Mouse (Mus musculus): ENCODE results near the gene Foxr1.
"Not testable (repeated sequence)": the region's sequence is repeated elsewhere in the genome, so short reads cannot be mapped to it uniquely, and the experiment has no call there.

The Foxr1 gene

DNA sequence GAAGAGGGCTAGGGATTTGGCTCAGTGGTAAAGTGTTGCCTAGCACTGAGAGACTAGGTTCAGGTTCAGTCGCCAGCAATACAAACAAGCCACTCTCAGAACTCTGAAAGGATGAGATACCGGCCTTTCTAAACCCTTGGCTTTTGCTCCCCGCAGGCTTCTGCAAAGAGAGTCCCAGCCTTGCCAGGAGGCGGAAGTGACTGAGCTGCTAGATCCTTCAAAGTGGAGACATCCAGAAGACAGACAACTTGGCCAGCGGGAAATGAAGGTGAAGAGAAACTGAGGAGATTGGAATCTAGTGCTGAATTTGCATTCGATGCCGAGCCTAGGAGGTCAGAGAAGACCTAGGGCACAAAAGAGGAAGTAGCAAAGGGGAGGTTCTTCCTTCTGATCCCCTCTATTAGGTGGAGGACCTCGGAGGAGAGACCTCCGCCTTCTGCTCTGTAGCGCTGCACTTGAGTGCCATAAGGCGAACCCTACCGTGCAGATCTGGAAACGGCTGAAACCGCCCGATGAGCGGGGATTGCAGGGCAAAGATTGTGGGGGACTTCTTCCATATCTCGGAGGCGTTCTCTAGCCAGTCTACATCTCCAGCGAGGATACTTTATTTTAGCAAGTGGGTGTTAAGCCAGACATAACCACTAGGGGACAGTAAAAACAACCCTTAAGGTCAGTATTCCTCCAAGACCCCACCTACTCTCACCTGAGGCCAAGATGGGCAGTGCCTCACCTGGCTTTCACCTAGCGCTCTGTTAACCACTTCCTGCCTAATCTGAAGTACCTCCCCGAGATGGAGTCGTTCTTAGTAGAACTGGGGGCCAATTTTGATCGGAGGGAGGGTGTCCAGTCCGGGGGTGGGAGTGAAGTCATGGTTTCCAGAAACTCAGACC is 36.6 kb upstream of the Foxr1 start:
- peak; percentile 69 for DNase-seq (ENCODE audit: low read depth, low spot score)

DNA sequence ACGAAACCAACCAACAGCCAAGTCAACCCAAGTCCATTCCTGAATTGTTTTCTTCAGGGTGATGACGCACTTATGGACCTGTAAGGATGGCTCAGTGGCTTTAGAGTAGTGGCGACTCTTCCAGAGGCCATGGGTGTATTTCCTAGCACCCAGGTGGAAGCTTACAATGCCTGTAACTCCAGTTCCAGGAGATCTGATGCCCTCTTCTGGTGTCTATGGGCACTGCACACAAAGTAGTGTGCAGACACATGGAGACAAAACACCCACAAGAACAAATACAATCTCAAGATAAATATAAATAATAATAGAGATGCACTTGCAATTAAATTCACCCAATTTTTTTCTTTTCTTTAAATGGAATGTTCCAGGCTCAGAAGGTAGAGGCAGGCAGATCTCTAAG is 35.0 kb upstream of the Foxr1 start:
- DNase-seq (ENCODE audit: low read depth, low spot score): no peak

DNA sequence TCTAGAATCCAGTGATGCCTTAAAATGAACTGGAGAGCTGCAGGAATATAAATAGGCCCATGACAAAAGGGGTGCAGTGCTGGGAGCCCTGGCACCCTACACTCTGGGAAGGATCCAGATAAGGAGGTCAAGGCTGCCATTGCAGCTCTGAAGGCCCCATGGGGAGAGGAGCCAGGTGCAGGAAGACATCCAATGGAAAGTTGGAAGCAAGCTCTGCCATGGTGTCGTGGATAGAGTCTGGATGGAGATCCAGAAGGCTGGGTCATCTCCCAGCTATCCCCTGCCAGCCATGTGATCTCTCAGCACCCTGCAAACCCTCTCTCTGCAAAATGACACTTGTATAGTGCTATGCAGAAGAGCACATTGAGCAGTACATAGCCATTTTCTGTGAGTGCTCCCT is 33.4 kb upstream of the Foxr1 start:
- peak; percentile 88 for DNase-seq (ENCODE audit: low read depth, low spot score)

DNA sequence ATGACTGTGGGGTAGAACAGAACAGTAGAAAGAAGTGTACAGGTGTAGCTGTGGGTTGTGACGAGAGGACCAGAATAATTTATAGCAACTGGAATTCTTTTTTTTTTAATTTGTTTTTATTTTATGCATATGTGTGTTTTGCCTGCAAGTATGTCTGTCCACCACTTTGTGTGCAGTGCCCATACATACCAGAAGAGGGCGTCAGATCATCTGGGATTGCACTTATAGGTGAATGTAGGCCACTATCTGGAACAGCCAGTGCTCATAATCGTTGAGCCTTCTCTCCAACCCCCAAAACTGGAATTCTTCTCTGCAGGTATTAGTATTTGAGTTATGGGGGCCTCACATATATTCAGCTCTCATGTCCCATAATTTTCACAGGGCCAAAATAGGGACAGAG is 32.2 kb upstream of the Foxr1 start:
- no peak for DNase-seq (ENCODE audit: low read depth, low spot score)

DNA sequence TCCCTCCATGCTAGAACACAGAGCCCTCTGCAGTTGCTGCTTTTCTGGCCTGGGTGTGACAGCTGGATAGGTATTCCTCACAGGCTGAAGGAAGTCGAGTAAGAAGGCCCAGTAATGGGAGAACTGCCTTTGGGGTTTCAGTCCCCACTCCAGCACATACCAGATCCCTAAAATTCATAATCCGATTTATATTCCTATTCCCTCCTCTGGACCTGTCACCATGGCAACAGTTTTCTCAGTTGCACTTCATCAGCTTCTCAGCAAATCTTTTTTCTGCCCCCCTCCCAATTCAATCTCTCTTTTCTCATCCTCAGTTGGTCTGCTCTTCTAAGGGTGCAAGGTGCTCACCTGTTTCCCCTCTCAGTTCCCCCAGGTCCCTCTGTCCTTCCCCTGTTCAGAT is 27.9 kb upstream of the Foxr1 start:
- DNase-seq (ENCODE audit: low read depth, low spot score): no peak

DNA sequence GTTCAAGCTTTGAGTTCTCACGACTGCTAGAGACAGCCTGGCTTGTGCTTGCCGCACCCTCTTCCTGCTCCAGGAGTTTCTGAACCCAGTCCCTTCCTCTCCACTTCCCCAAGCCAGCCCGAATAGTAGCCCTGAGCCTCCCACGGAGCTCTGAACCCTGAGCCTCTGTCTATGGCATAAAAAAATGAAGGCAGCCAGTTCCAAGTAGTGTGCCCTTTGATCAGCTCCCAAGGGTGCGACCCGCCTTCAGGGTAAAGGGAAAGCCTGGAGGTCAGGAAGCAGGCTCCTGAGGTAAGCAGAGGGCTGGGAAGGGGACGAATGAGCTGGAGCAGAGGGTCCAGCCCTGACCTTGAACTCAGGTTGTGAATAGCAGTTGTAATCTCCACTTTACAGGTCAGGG is 27.3 kb upstream of the Foxr1 start:
- DNase-seq (ENCODE audit: low read depth, low spot score): no peak

DNA sequence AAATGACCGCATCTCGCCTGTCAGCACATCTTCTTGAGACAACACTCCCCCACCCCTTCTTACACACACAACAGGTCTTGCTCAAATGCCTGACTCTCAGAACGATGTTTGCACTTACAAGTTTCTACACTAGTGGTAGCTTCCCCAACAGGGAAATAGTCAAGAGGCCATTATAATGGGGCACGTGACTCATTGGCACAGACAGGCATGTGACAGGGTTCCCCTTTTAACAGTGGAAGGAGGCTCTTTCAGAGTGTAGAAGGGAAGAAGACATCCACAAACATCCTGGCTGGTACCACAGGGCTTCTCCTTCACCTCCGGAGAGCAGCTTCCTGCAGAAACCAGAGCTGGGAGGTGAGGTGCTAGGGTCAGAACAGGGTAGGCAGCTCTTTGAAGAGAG is 21.0 kb upstream of the Foxr1 start:
- DNase-seq (ENCODE audit: low read depth, low spot score): no peak

DNA sequence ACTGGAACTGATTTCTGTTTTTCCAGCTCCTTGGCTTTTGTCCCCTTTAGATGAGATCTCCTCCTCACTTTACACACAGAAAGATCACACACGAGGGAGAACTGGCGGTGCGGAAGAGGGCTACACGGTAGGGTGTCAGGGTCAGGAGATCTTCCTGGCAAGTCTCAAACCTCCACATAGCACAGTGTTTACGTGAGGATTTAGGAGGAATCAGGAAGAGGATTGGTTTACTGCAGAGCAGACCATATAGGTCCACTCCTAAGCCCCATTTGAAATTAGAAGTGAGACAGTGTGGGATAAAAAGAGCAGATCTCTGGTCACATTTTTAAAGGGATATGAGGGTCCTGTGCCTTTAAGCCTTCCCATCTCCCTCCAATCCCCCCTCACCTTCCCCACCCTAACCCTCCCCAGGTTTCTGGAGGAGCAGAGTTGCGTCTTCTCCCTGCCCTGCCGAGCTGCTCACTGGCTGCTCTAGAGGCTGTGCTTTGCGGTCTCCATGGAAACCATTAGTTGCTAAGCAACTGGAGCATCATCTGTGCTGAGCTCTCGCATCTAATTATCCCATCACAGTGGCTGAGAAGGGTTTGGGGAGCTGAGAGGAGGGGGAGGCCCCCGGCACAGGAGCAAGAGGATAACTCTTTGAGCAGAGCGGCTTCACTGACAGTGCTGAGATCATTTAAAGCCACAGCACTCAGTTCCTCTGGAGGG is 16.3 kb upstream of the Foxr1 start:
- DNase-seq (ENCODE audit: low read depth, low spot score): no peak

DNA sequence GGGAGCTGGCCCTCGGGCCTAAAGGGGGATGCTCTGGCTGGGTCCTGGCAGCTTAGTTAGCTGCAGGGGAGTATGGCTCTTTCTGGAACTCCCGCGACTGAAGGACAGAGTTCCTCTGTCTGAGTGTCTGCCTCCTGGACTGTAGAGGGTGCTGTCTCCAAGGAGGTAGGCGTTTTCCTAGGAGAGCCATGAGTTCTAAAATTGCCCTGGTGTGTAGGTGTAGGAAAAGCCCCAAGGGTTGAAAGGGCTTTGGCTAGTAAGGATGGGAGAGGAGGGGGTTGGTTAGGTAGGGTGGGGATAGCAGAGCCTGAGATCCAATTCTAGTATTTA is 13.9 kb upstream of the Foxr1 start, which contains the start of gene Upk2:
Upk2 (minus strand) TSS at position 86 of the 330 bp plus-strand sequence.
- no peak for DNase-seq (ENCODE audit: low read depth, low spot score)

DNA sequence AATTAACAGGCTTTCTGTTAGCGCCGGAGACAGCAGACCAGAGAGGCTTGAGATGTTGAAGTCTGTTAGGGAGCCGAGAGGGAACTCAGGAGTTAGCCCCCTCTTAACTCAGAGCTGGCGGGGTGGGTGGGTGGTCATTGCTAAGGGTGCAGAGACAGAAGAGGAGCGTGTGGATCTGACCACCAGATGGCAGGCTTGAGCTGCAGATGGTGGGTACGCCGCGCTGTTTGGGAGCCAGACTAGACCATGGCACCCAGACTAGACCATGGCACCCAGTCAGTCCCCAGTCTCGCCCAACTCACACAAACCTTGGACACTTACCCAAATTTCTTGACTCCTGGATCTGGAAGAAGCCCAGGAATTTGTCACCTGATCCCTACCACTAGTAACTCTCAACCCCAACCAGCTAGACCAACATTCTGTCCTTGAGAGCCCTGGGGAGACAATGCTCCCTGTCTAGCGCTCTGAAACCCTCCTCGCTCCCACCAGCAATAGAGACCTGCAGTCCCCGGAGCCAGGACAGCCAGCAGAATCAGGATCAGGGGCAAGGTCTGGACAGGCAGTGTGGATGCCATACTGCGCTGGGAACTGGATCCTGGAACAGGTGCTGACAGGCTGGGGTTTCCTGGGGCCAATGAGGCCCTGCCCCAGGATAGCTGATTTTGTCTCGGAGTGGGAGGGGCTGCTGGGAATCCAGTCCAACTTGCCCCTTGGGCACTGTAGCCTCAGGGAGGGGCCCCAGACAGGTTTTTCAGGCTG is 13.4 kb upstream of the Foxr1 start:
- peak; percentile 76 for DNase-seq (ENCODE audit: low read depth, low spot score)

DNA sequence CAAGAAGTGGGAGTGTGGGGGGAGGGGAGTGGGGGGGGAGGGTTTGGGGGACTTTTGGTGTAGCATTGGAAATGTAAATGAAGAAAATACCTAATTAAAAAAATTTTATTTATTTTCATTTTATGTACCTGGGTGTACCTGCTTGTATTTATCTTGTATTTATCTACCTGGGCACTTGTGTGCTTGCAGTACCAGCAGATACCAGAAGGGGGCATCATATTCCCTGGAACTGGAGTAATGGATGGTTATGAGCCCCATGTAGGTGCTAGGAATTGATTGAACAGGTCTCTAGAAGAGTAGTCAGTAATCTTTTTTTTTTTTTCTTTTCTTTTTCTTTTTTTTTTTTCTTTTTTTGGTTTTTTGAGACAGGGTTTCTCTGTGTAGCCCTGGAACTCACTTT is 9.5 kb upstream of the Foxr1 start:
- no peak for DNase-seq (ENCODE audit: low read depth, low spot score)

DNA sequence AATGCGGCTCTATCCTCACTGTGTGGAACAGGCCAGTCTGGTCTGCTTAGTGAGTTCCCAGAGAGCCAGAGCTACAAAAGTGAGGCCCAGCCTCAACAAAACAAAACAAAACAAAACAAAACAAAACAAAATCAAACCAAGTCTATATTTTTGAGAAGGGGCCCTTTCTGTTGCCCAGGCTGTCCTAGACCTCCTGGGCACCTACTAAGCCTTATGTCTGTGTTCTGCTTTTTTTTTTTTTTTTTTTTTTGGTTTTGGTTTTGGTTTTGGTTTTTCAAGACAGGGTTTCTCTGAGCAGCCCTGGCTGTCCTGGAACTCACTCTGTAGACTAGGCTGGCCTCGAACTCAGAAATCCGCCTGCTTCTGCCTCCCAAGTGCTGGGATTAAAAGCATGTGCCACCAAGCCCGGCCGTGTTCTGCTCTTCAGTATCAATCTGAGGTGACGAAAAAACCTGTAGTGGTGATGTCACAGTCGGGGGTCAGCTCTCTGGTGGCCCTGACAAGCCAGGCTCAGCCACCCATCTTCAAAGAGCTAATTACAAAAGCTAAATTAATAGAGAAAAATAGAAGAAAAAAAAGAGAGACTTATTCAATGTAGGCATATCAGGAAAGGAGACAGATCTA is 3.6 kb upstream of the Foxr1 start:
- DNase-seq (ENCODE audit: low read depth, low spot score): not testable (repeated sequence)

DNA sequence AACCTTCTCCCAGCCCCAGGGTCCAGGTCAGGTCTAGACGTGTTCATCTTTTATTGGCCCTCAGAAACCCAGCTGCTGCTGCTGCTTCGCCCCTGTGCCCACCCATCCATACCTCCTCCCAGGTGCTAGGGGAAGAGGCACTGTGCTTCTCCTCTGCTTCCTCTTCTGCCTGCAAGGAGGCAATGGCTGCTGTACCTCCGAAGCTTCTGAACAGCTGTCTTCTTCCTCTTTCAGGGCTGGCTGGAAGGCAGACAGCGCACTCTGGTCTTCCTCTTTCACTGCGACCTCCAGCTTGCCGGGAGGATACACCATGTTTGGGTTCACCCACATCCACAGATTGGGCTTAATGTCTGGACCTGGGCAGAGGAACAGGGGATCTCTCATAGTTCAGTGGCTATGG is 5.2 kb downstream of the Foxr1 start:
- no peak for DNase-seq (ENCODE audit: low read depth, low spot score)

DNA sequence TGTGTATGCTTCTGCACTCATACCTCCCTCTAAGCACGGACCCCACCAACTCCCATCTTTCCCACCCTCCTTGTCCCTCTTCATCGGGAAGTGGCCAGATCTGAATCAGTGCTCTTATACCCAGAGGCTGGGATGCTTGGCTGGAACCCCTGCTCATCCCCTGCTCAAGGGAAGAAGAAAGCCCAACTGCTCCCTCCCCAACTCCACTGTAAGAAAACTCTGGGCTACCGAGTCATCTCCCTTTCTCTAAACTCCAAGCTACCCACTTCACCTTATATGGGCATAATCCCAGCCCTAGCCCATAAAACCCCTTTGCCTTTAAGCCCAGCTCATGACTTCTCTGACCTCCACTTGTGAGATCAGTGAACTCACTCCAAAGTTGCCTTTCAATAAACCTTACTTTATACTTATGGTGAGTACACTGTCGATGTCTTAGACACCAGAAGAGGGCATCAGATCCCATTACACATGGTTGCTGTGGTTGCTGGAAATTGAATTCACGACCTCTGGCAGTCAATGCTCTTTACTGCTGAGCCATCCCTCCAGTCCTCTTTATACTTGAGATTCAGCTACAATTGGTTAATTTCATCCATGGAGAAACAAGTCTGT is 8.3 kb downstream of the Foxr1 start:
- DNase-seq (ENCODE audit: low read depth, low spot score): no peak

DNA sequence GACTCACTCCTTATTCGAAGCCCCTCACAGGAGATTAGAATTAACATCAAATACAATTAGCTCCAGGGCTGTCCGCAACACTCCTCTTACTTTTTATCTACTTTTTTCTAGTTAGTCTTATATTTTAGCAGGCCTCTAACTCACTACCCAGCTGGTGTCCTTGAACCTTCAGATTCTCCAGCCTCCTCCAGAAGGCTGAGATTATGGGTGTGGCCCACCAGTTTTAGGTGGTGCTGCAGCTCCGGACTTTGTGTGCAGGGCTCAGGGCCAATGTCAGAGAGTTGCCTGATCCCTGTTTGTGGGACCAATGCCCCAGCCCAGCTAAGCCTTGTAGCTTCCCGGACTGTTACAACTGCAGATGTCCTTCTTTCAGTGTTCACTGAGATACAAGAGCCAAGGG is 17.4 kb downstream of the Foxr1 start:
- DNase-seq (ENCODE audit: low read depth, low spot score): no peak

DNA sequence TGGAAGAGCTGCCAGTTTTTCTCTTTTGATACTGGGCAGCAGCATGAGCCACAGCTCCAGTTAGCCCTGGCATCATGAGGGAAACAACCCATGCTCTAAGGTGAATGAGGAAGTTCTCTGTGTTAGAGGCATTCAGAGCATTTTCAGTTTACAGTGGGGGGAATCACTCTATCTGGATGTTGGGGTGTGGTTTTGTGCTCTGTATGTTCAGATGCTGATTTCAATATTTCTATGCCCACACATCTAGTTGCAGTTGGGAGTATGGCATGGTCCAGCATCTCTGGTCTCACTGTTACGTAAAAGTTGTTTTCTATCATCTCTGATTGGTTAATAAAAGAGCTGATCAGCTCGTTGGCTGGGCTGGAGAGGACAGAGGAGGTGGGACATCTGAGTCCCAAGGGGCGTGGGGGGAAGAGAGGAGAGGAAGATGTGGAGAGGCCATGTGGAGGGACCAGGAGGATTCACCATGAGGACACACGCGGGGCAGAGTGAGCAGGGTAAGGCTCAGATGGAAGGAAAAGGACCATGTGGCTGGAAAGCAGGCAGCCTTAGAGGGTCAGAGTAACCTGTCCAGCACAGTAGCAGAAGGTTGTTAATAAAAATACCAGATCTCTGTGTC is 20.5 kb downstream of the Foxr1 start:
- no peak for DNase-seq (ENCODE audit: low read depth, low spot score)

DNA sequence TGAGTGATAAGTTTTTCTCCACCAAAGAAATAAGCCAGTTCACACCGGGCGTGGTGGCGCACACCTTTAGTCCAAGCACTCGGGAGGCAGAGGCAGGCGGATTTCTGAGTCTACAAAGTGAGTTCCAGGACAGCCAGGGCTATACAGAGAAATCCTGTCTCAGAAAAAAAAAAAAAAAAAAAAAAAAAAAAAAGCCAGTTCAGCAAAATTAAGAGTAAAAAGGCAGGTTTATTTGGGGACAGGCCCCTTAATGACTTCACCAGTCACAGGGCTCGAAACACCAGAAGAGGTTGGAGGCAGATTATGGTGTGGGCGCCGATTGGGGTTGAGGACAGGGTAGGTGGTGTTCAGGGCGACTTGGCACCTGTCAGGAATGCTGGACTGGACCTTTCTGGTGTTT is 21.2 kb downstream of the Foxr1 start:
- not testable (repeated sequence) for DNase-seq (ENCODE audit: low read depth, low spot score)

DNA sequence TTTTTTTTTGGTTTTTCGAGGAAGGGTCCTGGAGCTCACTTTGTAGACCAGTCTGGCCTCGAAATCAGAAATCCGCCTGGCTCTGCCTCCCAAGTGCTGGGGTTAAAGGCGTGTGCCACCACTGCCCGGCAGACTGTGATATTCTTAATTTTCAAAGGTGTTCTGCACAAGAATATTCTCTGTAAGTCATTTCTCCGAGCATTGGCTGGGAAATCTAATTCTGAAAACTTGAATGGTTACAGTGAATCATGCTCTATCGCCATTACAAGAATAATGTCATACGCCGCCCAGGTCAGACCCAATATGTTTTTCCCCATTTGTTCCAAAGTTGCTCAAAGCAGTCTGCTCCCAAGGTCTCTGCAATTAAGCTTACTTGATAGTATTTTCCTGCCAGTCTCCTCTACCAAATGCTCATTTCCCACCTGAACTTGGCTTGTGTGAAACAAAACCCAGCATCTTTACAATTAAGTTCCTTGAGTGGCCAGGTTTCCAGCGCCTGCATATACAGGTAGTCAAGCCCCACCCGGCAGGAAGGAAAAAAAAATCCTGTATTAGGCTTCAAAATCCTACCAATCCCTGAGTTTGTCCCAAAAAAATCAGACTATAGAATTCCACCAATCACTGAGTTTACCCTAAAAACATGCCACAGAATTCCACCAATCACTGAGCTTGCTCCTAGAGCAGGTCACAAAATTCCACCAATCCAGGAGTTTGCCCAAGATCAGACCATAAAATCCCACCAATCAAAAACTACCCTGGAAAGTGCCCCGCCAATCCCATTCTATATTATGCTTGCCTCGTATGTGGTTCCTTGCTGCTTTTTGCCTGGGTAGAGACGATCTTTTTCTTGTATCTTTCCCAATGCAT is 22.2 kb downstream of the Foxr1 start, which contains the start of gene Ccdc84:
Ccdc84 (minus strand) TSS at position 51 of the 867 bp plus-strand sequence.
- no peak for DNase-seq (ENCODE audit: low read depth, low spot score)

DNA sequence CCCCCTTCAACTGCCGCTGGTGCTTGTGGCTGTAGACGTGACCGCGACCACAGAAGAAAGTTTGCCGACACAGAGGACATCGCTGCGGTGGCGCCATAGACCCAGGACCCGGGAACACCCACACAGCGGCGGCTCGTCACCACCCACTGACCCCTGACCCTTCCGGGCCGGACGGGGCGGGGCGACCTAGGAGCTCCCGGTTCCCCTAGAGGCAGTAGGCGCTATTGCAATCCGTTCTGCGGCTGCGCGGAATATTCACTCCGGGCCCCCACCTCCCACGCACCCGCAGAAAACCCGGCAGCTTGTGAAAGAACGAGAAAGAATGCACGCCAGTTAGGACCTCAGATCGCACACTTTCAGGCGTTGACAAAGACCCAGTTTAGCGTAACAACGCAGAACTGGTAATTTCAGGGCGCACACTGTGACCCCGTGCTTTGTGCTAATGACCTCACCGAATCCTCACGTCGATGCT is 23.0 kb downstream of the Foxr1 start:
- peak; percentile 91 for DNase-seq (ENCODE audit: low read depth, low spot score)
